Mouse (Mus musculus): ENCODE results near the gene Ccm2l. TPM values are rescaled to one million over a fixed set of nuclear protein-coding genes. Genes with fewer than 3 reads are reported as not detected.
A peak's percentile ranks its signal among the peaks of the same experiment; 100 is the strongest.

The Ccm2l gene
- total RNA-seq, 2 experiments from 2014 or later: 4.3 to 4.5 TPM

DNA sequence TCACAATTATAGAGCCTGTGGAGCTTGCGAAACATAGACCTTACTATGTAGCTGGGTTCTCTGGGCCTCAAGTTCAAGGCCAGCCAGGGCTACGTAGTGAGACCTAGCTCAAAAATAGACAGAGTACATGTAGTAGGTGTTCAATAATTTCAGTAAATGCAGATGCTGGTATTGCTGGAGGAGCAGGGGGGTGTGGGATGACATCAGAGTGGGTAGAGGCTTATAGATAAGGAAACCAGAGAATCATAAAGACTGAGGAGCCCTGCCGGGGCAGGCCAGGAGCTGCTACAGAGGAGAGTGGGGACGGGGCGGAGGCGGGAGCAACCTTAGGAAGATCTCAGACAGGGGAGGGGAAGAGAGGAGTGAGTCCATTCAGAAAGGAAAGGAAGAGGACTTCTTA lies 19.8 kb downstream of the Ccm2l start:
- intact Hi-C loops (cut with DNase I): no loop called here
- DNase-seq: no peak

GRCm38 (mm10) chr2:153086166-153086565 lies 20.4 kb downstream of the Ccm2l start:
- DNase-seq: no peak
- intact Hi-C loops (cut with DNase I): no loop called here

DNA sequence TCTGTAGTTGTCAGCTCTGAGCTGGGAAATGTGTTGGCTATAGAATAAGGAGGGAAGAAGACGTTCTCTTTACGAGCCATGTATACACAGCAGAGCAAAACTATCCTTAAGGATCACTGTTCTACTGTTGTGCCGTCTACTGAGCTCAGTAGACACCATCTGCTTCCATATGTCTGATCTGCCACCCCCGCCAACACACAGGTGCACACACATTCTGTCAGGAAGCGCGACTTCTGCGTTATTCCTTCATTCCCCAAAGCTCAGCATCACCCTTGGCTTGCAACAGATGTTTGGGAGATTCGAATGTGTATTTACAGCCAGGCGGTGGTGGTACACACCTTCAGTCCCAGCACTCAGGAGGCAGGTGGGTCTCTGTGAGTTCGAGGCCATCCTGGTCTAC lies 21.3 kb downstream of the Ccm2l start:
- intact Hi-C loops (cut with DNase I): no loop called here
- DNase-seq: no peak

GRCm38 (mm10) chr2:153089316-153089715 lies 23.6 kb downstream of the Ccm2l start:
- intact Hi-C loops (cut with DNase I): no loop called here

DNA sequence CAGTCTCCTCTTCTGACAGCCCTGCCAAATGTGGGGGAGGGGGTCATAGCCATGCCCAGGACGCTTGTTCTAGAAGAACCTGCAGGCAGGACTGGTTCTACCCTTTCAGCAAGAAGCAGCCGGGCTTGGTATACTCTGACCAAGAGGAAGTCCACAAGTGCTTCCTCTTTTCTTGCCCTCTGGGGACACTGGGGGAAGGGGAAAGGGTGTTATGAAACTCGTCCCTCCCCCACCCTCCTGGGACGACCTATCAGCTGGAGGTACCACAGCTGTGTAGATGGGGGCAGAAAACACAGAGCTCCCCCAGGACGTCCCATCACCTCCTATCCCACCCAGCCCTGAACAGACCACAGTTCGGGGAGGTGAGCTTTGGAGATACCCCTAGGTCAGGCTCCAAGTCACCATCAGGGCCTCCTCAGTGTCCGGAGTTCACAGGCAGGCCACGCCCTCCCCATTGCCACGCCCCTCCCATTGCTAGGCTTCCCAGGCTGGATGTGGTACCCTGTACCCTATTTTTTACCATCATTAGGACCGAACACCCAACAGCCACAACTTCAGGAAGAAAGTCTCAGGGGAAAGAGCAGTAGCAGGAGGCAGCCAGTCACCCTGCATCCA lies 24.9 kb downstream of the Ccm2l start:
- intact Hi-C loops (cut with DNase I): no loop called here
- DNase-seq: no peak

More at GRCm38 (mm10) chr2:153089316-153089715, 23.6 kb downstream of the Ccm2l start:
- DNase-seq: no peak

GRCm38 (mm10) chr2:153107046-153107766 lies 41.5 kb downstream of the Ccm2l start:
- no peak for DNase-seq
- intact Hi-C loops (cut with DNase I): no loop called here

DNA sequence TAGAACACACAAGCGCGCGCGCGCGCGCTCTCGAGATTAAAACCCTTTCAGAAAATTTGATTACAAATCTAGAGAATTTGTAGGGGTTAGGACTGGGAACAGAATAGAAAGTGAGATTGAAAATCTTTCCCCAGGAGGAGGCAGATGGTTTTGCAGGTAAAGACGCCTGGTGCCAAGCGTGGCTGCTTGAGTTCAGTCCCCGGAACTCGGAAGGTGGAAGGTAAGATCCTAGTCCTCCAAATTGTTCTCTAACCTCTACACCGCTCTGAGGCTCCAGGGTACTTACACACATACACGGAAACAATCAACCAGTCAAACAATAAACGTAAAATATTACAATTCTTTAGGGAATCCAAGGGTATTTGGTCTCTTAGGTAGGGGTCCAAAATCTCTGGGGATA lies 42.0 kb downstream of the Ccm2l start:
- intact Hi-C loops (cut with DNase I): no loop called here
- DNase-seq: no peak

DNA sequence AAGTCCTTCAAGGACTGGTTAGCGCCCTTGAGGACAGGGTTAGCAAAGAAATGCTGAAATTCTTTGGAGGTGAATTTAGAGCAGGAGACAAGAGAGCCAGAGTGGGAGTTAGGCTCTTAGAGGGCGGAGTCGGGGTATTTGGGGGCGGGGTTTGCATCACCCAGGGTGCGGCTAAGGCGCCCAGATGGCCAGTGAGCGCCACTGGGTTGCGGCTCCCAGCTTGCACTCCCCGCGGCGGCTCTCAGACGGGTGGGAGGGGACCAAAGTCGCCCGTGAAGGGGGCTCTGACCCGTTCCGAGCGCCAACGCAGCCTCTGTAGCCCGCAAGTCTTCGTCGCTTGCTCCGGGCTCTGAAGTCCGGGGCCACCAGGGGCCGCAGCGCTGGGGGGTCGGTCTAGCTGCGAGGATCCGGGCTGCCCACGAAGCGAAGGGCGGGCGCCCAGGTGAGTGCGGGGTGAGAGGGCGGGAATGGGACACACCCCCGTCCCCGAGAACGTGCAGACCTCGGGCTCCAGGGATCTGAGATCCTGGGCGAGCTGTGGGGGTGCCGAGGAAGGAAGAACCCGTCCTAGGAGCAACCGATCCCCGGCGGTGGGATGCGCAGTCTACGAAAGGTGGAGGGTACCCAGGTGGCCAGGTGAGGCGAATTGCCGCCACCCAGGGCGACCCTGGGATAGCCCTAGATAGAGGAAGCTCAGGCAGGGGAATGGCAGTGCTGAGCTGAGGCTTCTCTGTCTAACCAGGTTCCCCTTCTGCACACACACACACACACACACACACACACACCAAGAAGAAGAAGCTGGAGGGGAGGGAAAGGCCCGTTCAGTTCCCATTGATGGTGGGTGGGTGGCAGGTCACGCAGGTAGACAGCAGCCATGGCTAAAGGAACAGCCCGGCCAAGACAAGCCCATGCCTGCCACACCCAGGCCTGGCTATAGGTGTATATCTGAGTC lies 42.8 kb downstream of the Ccm2l start, which contains the start of gene Hck:
Gene Hck (plus strand): TSS at position 156 of the 952 bp plus-strand sequence.
- DNase-seq: peak; percentile 36 to 41
- intact Hi-C loops (cut with DNase I): no loop called here

DNA sequence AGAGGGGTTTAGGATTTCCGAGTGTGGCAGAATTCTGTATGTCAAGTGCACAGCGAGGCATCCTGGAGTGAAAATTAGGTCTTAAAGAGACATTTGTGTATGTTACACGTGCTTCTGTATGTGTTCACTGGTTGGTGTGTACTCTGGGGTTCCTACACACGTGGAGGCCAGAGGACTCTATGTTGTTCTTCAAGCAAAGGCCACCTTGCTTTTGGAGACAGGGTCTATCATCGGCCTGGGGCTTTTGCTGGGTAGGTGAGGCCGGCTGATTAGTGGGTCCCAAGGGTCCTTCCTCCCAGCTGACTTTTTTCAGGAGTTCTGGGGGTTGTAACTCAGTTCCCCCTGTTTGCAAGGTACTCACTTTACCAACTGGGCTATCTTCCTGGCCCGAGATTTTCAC lies 43.8 kb downstream of the Ccm2l start:
- no peak for DNase-seq
- intact Hi-C loops (cut with DNase I): no loop called here

- intact Hi-C loops (cut with DNase I): no loop called here
- DNase-seq: no peak
These were observed 45.5 kb downstream of the Ccm2l start for GRCm38 (mm10) chr2:153111298-153111697.

- DNase-seq: no peak
- intact Hi-C loops (cut with DNase I): no loop called here
These were observed 49.9 kb downstream of the Ccm2l start for GRCm38 (mm10) chr2:153115679-153116081.

- DNase-seq: no peak
- intact Hi-C loops (cut with DNase I): no loop called here
These were observed 51.3 kb downstream of the Ccm2l start for GRCm38 (mm10) chr2:153117051-153117486.

DNA sequence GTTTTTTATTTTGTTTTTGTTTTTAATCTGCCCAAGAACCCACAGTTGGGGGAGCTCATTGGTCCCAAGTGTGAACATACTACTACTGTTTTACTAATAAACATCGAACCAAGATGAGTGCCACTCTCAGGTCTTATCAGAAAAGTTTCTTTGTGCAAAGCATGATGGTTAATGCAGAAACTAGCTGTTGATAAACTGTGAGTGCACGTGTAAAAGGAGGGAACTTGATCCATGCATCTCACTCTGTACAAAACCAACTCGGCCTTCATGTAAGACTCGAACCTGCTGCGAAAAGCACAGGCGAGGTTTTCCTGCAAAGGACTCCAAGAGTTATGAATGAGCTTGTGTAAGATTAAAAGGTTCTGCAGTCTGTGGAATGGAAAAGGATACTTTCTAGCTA lies 53.7 kb downstream of the Ccm2l start:
- intact Hi-C loops (cut with DNase I): no loop called here
- no peak for DNase-seq

- no peak for DNase-seq
- intact Hi-C loops (cut with DNase I): no loop called here
These were observed 54.4 kb downstream of the Ccm2l start for GRCm38 (mm10) chr2:153120126-153120525.

DNA sequence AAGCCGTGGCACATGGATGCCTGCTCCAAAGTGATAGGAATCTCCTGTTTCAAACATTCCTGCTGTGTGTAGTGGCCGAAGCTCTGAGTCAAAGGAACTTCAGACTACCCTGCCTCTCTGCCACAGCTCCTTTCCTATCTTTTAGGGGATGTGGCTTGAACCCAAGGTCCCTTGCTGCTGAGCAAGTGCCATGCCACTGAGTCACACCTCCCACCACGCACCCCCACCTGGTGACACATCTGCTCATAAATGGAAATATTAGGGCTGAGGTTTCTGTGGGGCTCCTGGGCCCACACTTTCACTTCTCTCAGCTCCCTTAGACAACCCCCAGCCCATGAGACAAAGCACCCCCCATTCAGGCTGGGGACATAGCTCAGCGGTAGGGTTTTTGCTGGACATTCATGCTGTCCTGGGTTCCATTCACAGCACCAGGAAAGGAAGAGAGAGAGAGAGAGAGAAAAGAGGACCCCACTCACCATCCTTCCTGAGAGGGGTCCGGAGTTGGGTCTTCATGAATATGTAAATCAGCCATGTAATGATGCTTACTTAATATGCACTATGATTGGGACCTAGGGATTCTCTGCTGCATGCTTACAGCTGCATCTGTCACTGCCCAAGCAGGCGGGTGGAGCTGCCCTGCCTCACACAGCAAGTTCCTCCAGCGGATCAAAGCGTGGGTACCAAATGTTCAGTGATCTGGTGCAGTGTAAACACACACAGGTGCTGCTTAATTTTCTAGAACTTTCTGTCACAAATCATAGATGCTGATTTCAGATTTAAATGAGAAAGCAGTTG lies 56.3 kb downstream of the Ccm2l start:
- no peak for DNase-seq
- intact Hi-C loops (cut with DNase I): no loop called here

GRCm38 (mm10) chr2:153122701-153123100 lies 56.9 kb downstream of the Ccm2l start:
- no peak for DNase-seq
- intact Hi-C loops (cut with DNase I): no loop called here

DNA sequence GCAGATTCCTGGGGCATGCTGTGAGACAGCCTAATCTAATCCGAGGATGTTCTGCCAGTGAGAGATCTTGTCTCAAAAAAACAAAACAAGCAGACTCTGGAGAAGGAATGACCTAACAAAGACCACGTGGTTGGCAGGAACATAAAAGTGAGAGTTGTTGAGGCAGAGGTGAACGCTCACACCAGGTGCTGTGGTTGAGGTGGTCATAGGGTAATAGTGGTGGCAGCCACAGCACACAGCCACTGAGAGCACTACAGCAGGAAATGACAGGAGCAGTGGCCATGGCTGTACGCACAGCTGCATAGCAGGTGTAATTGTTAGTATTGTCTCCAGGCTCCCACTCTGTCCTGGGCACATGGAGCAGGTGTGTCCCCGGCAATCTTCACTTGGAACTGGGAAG lies 60.1 kb downstream of the Ccm2l start:
- intact Hi-C loops (cut with DNase I): no loop called here
- DNase-seq: no peak

DNA sequence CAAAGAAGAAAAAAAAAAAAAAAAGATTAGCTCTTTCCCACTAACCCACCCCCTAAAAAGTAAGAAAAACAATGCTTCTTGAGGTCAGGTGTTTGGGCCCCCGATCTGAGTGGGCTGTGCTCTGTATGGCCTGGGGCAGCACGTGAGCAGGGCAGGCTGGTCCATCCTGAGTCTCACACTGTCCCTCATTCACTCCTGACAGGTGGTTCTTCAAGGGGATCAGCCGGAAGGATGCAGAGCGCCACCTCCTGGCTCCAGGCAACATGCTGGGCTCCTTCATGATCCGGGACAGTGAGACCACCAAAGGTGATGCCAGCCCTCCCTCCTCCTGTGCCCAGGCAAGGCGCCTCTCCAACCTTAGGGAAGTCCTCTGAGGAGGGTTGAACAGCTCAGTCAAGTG lies 65.3 kb downstream of the Ccm2l start:
- intact Hi-C loops (cut with DNase I): no loop called here
- DNase-seq: no peak

Data from gastrocnemius, postnatal 36 days (tissue).